Mouse (Mus musculus) hindbrain, embryonic 10.5 days (tissue): Measurements from ENCODE around the gene Chdh. TPM values are rescaled to one million over a fixed set of nuclear protein-coding genes. Genes with fewer than 3 reads are reported as not detected.

Experiments used
- DNase-seq: peaks from one replicate; pipeline ENCODE4 v3.0.0-alpha.2; 2017; ENCODE audit warnings: low spot score
- H3K27ac ChIP-seq: fragments of 300-500 bp; sonication (generic); 2 replicates; pipeline ENCODE4 v1.5.1; 2016; ENCODE audit warnings: mild to moderate bottlenecking, moderate library complexity
- H3K27me3 ChIP-seq: fragments of 300-500 bp; sonication (generic); 2 replicates; pipeline ENCODE4 v1.6.1; 2016; ENCODE audit warnings: mild to moderate bottlenecking; ENCODE audit not compliant: poor library complexity, insufficient read depth, severe bottlenecking
- H3K36me3 ChIP-seq: fragments of 300-500 bp; sonication (generic); 2 replicates; pipeline ENCODE4 v1.6.1; 2016; ENCODE audit warnings: mild to moderate bottlenecking, moderate library complexity
- H3K4me1 ChIP-seq: fragments of 300-500 bp; sonication (generic); replicated peaks from 2 replicates; pipeline ENCODE4 v1.6.1; 2016; ENCODE audit warnings: mild to moderate bottlenecking
- H3K4me3 ChIP-seq: fragments of 300-500 bp; sonication (generic); 2 replicates; pipeline ENCODE4 v1.5.1; 2016; ENCODE audit warnings: mild to moderate bottlenecking, moderate library complexity
- H3K9me3 ChIP-seq: fragments of 300-500 bp; sonication (generic); 2 replicates; pipeline ENCODE4 v1.6.1; 2016; ENCODE audit warnings: mild to moderate bottlenecking, moderate library complexity
- WGBS: fragments of 180-500 bp; shearing (Covaris S2); methylation state at CpG from one replicate; pipeline ENCODE4 v1.1.7; 2016; 5-methylcytosine and 5-hydroxymethylcytosine counted together
- polyA plus RNA-seq: library from polyadenylated mRNA; unstranded; fragments of >200 nt; fragmentation: Nextera tagmentation; extraction: Ambion mirVana; gene quantifications from 2 replicates; pipeline ENCODE4 v1.2.1, GENCODE M21; 2016

Chdh gene
- polyA plus RNA-seq, 1 experiment from 2014 or later: 0.09 TPM

- H3K4me1 ChIP-seq: no peaks in the 10 kb centered on the region
- WGBS: 95% methylated on average over 4 of the region's 4 CpGs
- H3K36me3 ChIP-seq: peaks cover 100% of the 10 kb centered on the region
- no peak overlapping the region for H3K4me3 ChIP-seq
- H3K27ac ChIP-seq: no peak overlapping the region
- DNase-seq: no peak
- H3K27me3 ChIP-seq: no peaks in the 10 kb centered on the region
- H3K9me3 ChIP-seq: no peaks in the 10 kb centered on the region
These were observed 20.5 kb upstream of the Chdh start for GRCm38 (mm10) chr14:29988337-29988736.

GRCm38 (mm10) chr14:29994976-29995375, 13.8 kb upstream of the Chdh start:
- H3K4me3 ChIP-seq: no peak overlapping the region
- no peaks in the 10 kb centered on the region for H3K4me1 ChIP-seq
- no peaks in the 10 kb centered on the region for H3K9me3 ChIP-seq
- peak; percentile 55 for DNase-seq
- H3K36me3 ChIP-seq: peaks cover 84% of the 10 kb centered on the region
- no peaks in the 10 kb centered on the region for H3K27me3 ChIP-seq
- H3K27ac ChIP-seq: no peak overlapping the region
- 77% methylated on average over 4 of the region's 4 CpGs for WGBS

DNA sequence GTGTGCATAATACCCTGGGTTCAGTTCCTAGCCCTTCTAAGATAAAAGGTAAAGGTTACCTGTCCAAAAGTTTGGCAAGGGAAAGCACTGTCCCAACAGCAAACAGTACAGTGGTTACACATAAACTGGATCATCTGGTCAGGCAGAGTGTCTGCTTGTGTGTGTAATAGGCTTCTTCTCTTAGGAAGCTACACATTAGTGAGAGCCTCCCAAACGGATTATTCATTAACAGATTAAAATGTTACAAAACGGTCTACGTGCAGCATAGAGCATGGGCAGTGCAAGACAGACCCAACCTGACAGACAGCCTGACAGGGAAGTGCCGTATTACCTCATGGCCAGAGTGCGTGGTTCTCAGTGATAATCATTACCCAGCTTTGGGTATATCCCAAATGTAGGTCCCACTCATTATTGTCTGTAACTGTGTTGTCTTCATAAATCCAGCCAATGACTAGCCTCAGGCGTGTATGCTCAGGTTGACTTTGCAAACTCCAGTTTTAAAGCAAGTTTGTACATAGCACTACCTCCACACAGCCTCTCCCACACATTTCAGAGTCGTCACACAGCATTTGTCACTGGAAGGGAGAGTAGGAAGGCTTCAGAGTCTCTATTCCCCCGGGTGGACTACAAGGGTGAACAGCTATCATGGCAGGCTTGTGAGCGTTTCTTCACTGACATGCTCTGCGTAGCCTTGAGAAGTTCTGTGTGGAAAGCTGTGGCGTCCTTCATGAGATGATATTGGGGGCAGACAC, 12.6 kb upstream of the Chdh start:
- no peaks in the 10 kb centered on the region for H3K9me3 ChIP-seq
- H3K4me3 ChIP-seq: no peak overlapping the region
- H3K27me3 ChIP-seq: no peaks in the 10 kb centered on the region
- DNase-seq: no peak
- H3K4me1 ChIP-seq: no peaks in the 10 kb centered on the region
- H3K27ac ChIP-seq: no peak overlapping the region
- H3K36me3 ChIP-seq: peaks cover 72% of the 10 kb centered on the region
- WGBS: 95% methylated on average over 11 of the region's 11 CpGs

GRCm38 (mm10) chr14:29997345-29997744, 11.5 kb upstream of the Chdh start:
- no peaks in the 10 kb centered on the region for H3K9me3 ChIP-seq
- H3K27ac ChIP-seq: no peak overlapping the region
- no peak for DNase-seq
- no peak overlapping the region for H3K4me3 ChIP-seq
- H3K4me1 ChIP-seq: no peaks in the 10 kb centered on the region
- H3K27me3 ChIP-seq: no peaks in the 10 kb centered on the region
- peaks cover 60% of the 10 kb centered on the region for H3K36me3 ChIP-seq

GRCm38 (mm10) chr14:29998747-29999474, 9.9 kb upstream of the Chdh start:
- no peaks in the 10 kb centered on the region for H3K9me3 ChIP-seq
- DNase-seq: no peak
- H3K4me3 ChIP-seq: no peak overlapping the region
- no peak overlapping the region for H3K27ac ChIP-seq
- no peaks in the 10 kb centered on the region for H3K4me1 ChIP-seq
- H3K36me3 ChIP-seq: peaks cover 45% of the 10 kb centered on the region
- WGBS: 81% methylated on average over 13 of the region's 13 CpGs
- no peaks in the 10 kb centered on the region for H3K27me3 ChIP-seq

DNA sequence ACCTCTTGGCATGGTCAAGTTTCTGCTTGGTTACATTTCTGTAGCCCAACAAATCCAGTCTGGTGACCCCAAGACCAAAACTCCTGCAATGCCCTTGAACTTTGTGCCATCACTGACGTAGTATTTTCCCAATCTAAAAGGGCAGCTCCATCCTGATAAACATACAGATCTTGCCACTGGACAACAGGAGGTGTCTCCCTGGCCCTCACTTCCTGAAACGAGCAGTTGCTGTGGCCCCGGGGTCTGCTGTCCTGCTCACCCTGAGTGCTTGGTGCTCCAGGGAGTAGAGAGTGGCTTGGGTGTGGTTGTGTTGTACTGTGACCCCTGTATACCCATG, 9.4 kb upstream of the Chdh start:
- Histone ChIP-seq H3K27me3 (no peaks in the 10 kb centered on the region), H3K4me1 (no peaks in the 10 kb centered on the region), H3K36me3 (peaks cover 39% of the 10 kb centered on the region), H3K9me3 (no peaks in the 10 kb centered on the region), H3K27ac (no peak overlapping the region), H3K4me3 (no peak overlapping the region)
- no peak for DNase-seq
- 89% methylated on average over 3 of the region's 3 CpGs for WGBS

- WGBS: 73% methylated on average over 10 of the region's 10 CpGs
- peaks cover 43% of the 10 kb centered on the region for H3K27me3 ChIP-seq
- peaks cover 11% of the 10 kb centered on the region for H3K4me1 ChIP-seq
- H3K36me3 ChIP-seq: no peaks in the 10 kb centered on the region
- no peak overlapping the region for H3K4me3 ChIP-seq
- no peak overlapping the region for H3K27ac ChIP-seq
- no peaks in the 10 kb centered on the region for H3K9me3 ChIP-seq
- DNase-seq: no peak
These were observed 1.2 kb downstream of the Chdh start for GRCm38 (mm10) chr14:30009864-30010560.

GRCm38 (mm10) chr14:30011886-30012560, 3.2 kb downstream of the Chdh start:
- Histone ChIP-seq H3K27me3 (peaks cover 40% of the 10 kb centered on the region), H3K9me3 (no peaks in the 10 kb centered on the region), H3K27ac (no peak overlapping the region), H3K4me3 (no peak overlapping the region), H3K4me1 (peaks cover 11% of the 10 kb centered on the region), H3K36me3 (no peaks in the 10 kb centered on the region)
- DNase-seq: no peak
- 85% methylated on average over 10 of the region's 10 CpGs for WGBS

DNA sequence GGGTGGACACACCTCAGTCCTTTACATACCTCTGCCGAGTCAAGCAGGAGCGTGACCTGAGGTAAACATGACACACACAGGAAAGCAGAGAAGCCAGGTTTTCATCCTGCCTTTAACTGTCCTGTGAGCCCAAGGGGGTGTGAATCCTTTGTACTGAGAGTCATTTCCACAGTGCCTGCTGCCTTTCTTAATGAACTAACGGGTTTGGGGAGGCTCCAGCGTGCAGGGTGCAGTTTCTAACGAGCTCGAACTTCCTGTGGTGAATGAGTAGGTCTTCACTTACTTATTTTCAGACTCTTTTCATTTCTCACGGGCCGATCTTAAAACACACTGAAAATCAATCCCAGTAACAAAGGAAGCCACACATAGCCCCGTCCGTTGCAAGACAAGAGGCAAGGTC, 5.7 kb downstream of the Chdh start:
- no peak overlapping the region for H3K4me3 ChIP-seq
- DNase-seq: no peak
- WGBS: 77% methylated on average over 10 of the region's 10 CpGs
- H3K4me1 ChIP-seq: no peaks in the 10 kb centered on the region
- H3K27ac ChIP-seq: no peak overlapping the region
- no peaks in the 10 kb centered on the region for H3K9me3 ChIP-seq
- no peaks in the 10 kb centered on the region for H3K36me3 ChIP-seq
- H3K27me3 ChIP-seq: peaks cover 15% of the 10 kb centered on the region

DNA sequence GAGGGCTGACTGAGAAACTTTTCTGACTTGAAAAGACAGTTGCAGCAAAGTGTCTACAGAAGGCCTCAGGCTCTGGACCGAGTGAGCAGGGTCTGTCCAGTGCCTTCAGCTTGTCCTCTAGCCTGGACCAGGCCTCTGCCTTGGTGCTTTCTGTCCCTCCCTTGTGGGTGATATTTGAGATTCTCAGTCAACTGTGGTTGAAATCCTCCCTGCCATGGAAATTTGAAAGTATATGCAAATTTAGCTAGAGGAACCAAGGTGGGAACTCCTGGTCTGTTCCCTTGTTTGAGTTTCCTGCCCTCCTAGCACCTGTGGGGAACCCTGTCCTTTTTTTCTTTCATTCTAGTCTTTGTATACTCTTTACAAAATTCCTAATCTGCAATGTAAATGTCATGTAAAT, 6.2 kb downstream of the Chdh start:
- H3K9me3 ChIP-seq: no peaks in the 10 kb centered on the region
- no peaks in the 10 kb centered on the region for H3K36me3 ChIP-seq
- H3K27ac ChIP-seq: no peak overlapping the region
- H3K4me3 ChIP-seq: no peak overlapping the region
- no peaks in the 10 kb centered on the region for H3K4me1 ChIP-seq
- WGBS: 66% methylated on average over 1 of the region's 1 CpGs
- DNase-seq: no peak
- H3K27me3 ChIP-seq: peaks cover 10% of the 10 kb centered on the region

DNA sequence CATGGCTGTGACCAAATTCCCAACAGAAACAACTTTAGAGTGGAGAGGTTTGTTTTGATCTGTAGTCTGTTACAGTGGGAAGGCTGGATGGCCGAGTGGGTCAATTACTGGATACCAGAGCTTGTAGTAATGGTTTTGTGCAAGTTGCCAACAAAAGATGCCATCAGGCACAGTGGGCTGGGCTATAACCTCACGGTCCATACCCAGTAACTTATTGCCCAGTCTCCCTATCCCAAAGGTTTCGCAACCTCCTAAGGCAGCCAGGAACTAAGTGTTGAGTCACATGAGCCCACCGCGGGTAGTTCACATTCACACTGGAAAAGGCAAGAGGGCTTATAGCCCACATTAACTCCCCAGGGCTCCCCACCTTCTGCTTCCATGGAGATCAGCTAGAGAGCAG, 7.8 kb downstream of the Chdh start:
- Histone ChIP-seq H3K4me1 (no peaks in the 10 kb centered on the region), H3K27ac (no peak overlapping the region), H3K4me3 (no peak overlapping the region), H3K36me3 (no peaks in the 10 kb centered on the region), H3K9me3 (no peaks in the 10 kb centered on the region), H3K27me3 (no peaks in the 10 kb centered on the region)
- no peak for DNase-seq
- WGBS: 89% methylated on average over 5 of the region's 5 CpGs

DNA sequence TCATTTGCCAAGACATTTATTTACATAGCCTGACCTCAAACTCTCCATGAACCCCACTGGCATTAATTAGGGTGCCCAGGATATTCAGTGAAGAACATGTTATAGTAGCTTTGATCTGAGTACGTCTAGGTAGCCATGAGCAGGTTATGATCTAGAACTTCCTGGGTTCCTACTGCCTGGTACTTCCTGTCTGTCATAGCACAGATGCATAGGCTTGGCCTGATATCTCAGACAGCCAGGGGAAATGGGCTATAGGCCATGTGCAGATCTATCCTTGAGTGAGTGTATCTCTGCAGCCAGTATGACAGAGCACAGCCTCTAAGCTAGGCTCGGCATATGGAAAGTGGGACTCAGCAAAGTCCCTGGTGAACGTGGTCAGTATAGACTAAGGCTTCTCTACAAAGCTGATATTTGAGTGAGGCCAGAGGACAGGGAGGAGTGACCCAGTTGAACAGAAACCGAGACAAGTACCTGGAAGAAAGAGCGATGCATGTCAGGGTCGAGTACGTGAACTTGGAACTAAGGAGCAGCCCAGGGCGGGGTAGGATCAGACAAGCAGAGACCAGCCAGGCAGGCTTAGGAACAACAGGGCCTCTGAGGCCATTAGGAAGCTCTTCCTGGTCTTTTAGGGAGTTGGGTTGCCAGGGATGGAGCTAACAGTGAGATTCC, 9.1 kb downstream of the Chdh start:
- no peak overlapping the region for H3K4me3 ChIP-seq
- 90% methylated on average over 8 of the region's 8 CpGs for WGBS
- no peaks in the 10 kb centered on the region for H3K27me3 ChIP-seq
- no peaks in the 10 kb centered on the region for H3K9me3 ChIP-seq
- H3K36me3 ChIP-seq: no peaks in the 10 kb centered on the region
- DNase-seq: no peak
- H3K4me1 ChIP-seq: no peaks in the 10 kb centered on the region
- H3K27ac ChIP-seq: no peak overlapping the region
